Mouse (Mus musculus): ENCODE results near the gene Mrpl18. TPM values are rescaled to one million over a fixed set of nuclear protein-coding genes. Genes with fewer than 3 reads are reported as not detected.
A peak's percentile ranks its signal among the peaks of the same experiment; 100 is the strongest.

The Mrpl18 gene
- total RNA-seq, 2 experiments from 2014 or later: 159 to 170 TPM

DNA sequence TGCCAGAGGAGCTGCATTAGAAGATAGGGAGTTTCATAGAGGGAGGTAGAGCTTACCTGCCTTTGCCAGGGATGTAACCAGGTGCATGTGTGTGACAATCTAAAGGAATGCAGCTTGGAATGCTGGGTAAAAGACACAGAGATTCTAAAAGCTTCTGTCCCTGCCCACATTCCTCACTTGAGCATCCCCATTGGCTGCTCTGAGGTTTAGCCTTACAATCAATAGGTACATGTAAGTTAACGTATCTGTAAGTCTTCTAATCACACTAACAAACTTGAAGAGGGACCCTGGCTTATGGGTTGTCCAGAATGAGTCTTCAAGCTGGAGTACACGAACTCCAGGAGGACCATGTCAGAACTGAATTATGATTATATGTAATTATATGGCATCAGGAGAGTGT lies 48.1 kb downstream of the Mrpl18 start, which contains the start of gene Mas1:
Gene Mas1, minus strand, starts transcription at position 101 of the 400 bp plus-strand sequence.
- intact Hi-C loops (cut with DNase I): no loop called here
- no peak for DNase-seq

DNA sequence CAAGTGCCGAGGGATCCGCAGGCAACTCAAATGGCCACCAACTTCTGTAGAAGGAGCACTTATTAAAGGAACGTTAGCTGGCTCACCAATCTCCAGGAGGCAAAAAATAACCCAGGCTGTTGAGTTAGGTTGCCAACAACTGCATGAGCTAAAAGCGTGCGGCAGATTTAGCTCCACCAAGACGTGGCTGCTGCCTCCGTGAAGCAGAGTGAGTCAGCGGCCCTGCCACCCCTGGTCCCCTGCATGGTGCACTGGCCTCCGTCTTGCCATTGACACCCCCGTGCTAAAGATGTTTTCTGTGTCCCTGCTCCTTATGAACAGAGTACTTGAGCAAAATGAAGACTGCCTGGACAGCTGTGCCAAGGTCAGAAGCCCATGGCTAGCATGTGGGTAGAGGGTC lies 49.3 kb downstream of the Mrpl18 start:
- intact Hi-C loops (cut with DNase I): no loop called here
- peak; percentile 33 to 64 for DNase-seq

DNA sequence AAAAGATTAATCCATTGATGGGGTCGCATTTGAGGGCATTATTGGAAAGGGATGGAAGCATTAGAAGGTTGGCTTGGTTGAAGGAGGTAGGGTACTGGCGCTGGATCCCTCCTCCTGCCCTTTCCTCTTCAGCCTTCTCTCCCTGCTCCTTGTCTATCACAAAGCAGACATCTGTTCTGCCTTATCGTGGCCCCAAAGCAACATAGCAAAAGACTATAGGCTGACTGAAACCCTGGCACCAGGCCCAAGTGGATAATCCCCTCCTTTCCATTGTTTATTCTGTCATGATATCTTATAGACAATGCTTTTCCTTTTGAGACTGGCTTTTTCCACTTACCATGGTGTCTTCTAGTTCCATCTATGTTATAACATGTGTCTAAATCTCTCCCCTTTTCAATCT lies 50.7 kb downstream of the Mrpl18 start:
- DNase-seq: no peak
- intact Hi-C loops (cut with DNase I): no loop called here

DNA sequence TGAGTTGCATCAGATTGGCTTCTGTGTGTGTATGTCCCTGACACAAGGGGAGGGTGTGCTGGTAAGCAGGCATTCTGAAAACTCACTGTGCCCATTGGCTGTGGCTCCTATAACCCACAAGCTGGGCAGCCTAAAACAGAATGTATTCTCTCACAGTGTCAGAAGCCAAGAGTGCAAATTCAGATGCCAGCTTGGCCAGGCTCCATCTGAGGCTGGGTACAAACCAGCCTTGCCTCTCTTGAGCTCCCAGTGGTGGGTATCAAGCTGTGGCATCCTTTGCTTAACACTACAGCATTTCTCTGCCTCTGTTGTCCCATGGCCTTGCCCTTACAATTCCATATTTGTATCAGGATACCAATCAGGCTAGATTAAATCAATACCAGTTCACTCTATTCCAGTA lies 52.0 kb downstream of the Mrpl18 start:
- no peak for DNase-seq
- intact Hi-C loops (cut with DNase I): no loop called here

Small RNA genes lying within 50 kb of the gene (microRNA-seq; reads per million reads assigned to microRNA genes)
- gene Gm24085: 0 reads per million in 2 experiments

Other genes starting within 250 kb of the Mrpl18 start
- gene Slc22a1, start 240.5 kb downstream of the Mrpl18 start, total RNA-seq (2021): 1 to 10 TPM; 2.3 to 3.4 TPM
- gene Igf2r, start 146.7 kb downstream of the Mrpl18 start, total RNA-seq (2021): 100 to 1,000 TPM; 180 to 214 TPM
- under 1 TPM; 0.22 to 0.50 TPM for gene Mas1, start 48.2 kb downstream of the Mrpl18 start, total RNA-seq (2021)
- gene Mrgprh, start 40.3 kb downstream of the Mrpl18 start, total RNA-seq (2021): 1 to 10 TPM; 1.9 to 2.1 TPM
- 1 to 10 TPM; 1.3 to 1.5 TPM for gene Pnldc1, start 6.1 kb downstream of the Mrpl18 start, total RNA-seq (2021)
- 100 to 1,000 TPM; 226 to 233 TPM for gene Tcp1, start 644 bp downstream of the Mrpl18 start, total RNA-seq (2021)
- not detected for gene Acat3, start 24.3 kb upstream of the Mrpl18 start, total RNA-seq (2021)
- gene Acat2, start 44.4 kb upstream of the Mrpl18 start, total RNA-seq (2021): 10 to 100 TPM; 13.2 to 17.0 TPM
- gene Wtap, start 77.8 kb upstream of the Mrpl18 start, total RNA-seq (2021): 10 to 100 TPM; 50.2 to 51.6 TPM
- gene Sod2, start 90.5 kb upstream of the Mrpl18 start, total RNA-seq (2021): 100 to 1,000 TPM; 815 to 853 TPM
- not detected for gene Gpr31b, start 136.0 kb upstream of the Mrpl18 start, total RNA-seq (2021)
- under 1 TPM; 0.17 to 0.36 TPM for gene Tcp10b, start 144.8 kb upstream of the Mrpl18 start, total RNA-seq (2021)
- gene Unc93a, start 215.5 kb upstream of the Mrpl18 start, total RNA-seq (2021): not detected

Measured in heart, postnatal 10 days (tissue).